Mouse (Mus musculus) stomach, embryonic 16.5 days (tissue): ENCODE data around the gene Rnf215. TPM values are rescaled to one million over a fixed set of nuclear protein-coding genes. Genes with fewer than 3 reads are reported as not detected.
A peak's percentile ranks its signal among the peaks of the same experiment; 100 is the strongest.
"Not testable (repeated sequence)": the region's sequence is repeated elsewhere in the genome, so short reads cannot be mapped to it uniquely, and the experiment has no call there.

Source experiments
- ATAC-seq: fragments of 200-750 bp; cut with Nextera tagmentation; 2 replicates; pipeline ENCODE4 v1.8.0; 2017; ENCODE audit warnings: moderate number of reproducible peaks, moderate TSS enrichment; ENCODE audit not compliant: insufficient read depth, low FRiP score
- H3K27ac ChIP-seq: fragments of 300-500 bp; sonication (generic); 2 replicates; pipeline ENCODE4 v1.5.1; 2014; ENCODE audit warnings: low read length
- H3K27me3 ChIP-seq: fragments of 300-500 bp; sonication (generic); 2 replicates; pipeline ENCODE4 v1.6.1; 2014; ENCODE audit warnings: low read length, control low read depth, mixed read lengths; ENCODE audit not compliant: control insufficient read depth, insufficient read depth
- H3K36me3 ChIP-seq: fragments of 300-500 bp; sonication (generic); 2 replicates; pipeline ENCODE4 v1.6.1; 2014; ENCODE audit warnings: low read length; ENCODE audit not compliant: control insufficient read depth, insufficient read depth
- H3K4me1 ChIP-seq: fragments of 300-500 bp; sonication (generic); 2 replicates; pipeline ENCODE4 v1.6.1; 2014; ENCODE audit warnings: low read length, control low read depth, mixed read lengths; ENCODE audit not compliant: control insufficient read depth, insufficient read depth
- H3K4me2 ChIP-seq: fragments of 300-500 bp; sonication (generic); 2 replicates; pipeline ENCODE4 v1.6.1; 2014; ENCODE audit warnings: low read depth, low read length, mixed read lengths
- H3K4me3 ChIP-seq: fragments of 300-500 bp; sonication (generic); replicated peaks from 2 replicates; pipeline ENCODE4 v1.5.1; 2014; ENCODE audit warnings: mild to moderate bottlenecking, low read length
- H3K9ac ChIP-seq: fragments of 300-500 bp; sonication (generic); 2 replicates; pipeline ENCODE4 v1.6.1; 2014; ENCODE audit warnings: low read length
- H3K9me3 ChIP-seq: fragments of 300-500 bp; sonication (generic); replicated peaks from 2 replicates; pipeline ENCODE4 v1.6.1; 2016; ENCODE audit warnings: low read length, control low read depth; ENCODE audit not compliant: control insufficient read depth
- WGBS: fragments of 180-500 bp; shearing (Covaris S2); extraction: QIAGEN DNeasy Blood & Tissue Kit; methylation state at CpG from one replicate; pipeline ENCODE4 v1.1.7; 2014; 5-methylcytosine and 5-hydroxymethylcytosine counted together
- polyA plus RNA-seq: library from polyadenylated mRNA; unstranded; fragments of >200 nt; fragmentation: Nextera tagmentation; extraction: Ambion mirVana; gene quantifications from 2 replicates; pipeline ENCODE4 v1.2.1, GENCODE M21; 2015

The Rnf215 gene
- polyA plus RNA-seq, 1 experiment from 2014 or later, result 21.7 TPM

DNA sequence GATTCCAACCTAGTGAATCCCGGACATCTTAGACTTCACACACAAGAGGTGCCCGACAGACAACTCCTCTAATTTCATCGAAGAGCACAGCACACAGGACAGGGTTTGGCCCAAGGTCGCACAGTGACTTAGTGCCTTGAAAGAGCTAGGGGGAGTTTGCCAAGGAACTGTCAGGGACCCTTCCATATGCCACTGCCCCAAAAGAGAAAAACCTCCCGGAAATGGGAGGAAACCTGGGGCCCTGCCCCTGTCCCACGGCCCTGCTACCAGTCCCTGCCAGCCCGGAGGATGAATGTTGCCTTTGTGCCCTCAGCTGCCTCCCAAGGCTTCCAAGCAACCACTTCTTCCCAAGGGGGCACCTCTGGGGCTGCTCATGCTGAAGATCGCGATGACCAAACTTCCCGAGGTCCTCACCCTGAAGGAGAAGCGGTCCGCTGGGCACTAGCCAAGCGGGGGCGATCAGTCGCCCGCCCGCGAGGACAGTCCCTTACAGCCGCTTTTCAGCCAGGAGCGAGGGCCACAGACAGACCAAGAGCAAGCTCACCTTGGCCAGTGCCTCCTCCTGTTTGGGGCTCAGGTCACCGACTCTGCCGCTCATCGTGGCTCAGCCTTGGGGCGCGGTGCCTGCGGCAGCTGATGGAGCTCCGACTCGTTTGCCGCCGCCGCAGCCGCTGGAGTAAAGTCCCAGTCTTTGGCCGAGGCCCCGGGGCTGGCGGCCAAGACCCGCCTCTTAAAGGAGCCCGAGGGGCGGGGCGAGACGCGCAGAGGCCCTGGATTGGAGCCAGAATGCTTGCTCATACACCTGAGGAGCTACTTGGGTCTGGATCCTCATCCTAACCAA is 16.7 kb upstream of the Rnf215 start:
- WGBS, result 2% methylated on average over 41 of the region's 41 CpGs
- Histone ChIP-seq H3K9ac (peak overlapping the region; percentile 66), H3K27me3 (peaks cover 13% of the 10 kb centered on the region; the same call in 1 of the 2 replicates), H3K4me3 (peak overlapping the region; percentile 51), H3K4me2 (peak overlapping the region; percentile 92), H3K9me3 (no peaks in the 10 kb centered on the region), H3K27ac (no peak overlapping the region), H3K4me1 (0 out of 2 replicates have a peak, but pooled peaks cover 10% of the 10 kb centered on the region), H3K36me3 (no peaks in the 10 kb centered on the region)
- ATAC-seq, result peak; percentile 69

DNA sequence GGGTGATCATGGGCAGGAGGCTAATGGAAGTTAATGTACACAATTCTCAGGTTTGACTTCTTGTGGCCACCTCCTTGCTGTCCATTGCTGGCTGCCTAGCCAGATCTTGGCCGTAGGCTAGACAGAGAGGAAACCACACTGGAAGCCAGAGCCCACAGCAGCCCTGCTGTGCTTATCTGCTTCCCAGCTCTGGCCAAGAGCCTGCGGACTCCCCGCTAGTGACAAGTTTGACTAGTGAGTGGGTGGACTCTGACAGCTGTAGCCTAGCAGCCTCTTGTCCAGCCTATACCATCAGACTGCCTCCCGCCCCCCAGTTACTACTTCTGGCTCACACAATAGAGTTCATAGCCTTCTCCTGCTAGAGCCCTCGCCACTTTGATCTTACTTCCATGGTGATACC is 15.4 kb upstream of the Rnf215 start:
- Histone ChIP-seq H3K36me3 (no peaks in the 10 kb centered on the region), H3K4me2 (no peak overlapping the region), H3K4me1 (0 out of 2 replicates have a peak, but pooled peaks cover 10% of the 10 kb centered on the region), H3K9me3 (no peaks in the 10 kb centered on the region), H3K27me3 (peaks cover 13% of the 10 kb centered on the region; the same call in 1 of the 2 replicates), H3K4me3 (no peak overlapping the region), H3K27ac (no peak overlapping the region), H3K9ac (no peak overlapping the region)
- 66% methylated on average over 5 of the region's 5 CpGs for WGBS
- no peak for ATAC-seq

DNA sequence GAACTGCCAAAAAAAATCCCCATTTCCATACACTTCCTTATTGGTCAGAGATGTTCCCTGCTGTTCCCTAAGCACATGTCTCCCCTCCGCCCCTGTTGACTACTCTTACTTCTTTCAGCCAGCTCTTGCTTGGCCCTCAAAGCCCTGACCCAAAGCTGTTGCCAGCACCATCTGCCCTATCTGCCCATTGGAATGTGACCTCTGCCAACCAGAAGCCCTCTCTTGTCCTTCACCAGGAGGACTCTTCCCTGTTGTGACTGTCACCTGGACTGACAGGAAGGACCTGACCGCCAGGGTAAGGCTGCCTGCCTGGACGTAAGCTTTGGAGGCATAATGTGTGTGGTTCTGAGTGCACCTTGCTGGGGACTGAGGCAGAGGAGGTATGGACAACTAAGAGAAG is 13.3 kb upstream of the Rnf215 start:
- WGBS, result 75% methylated on average over 3 of the region's 3 CpGs
- H3K4me2 ChIP-seq, result no peak overlapping the region
- H3K9ac ChIP-seq, result no peak overlapping the region

DNA sequence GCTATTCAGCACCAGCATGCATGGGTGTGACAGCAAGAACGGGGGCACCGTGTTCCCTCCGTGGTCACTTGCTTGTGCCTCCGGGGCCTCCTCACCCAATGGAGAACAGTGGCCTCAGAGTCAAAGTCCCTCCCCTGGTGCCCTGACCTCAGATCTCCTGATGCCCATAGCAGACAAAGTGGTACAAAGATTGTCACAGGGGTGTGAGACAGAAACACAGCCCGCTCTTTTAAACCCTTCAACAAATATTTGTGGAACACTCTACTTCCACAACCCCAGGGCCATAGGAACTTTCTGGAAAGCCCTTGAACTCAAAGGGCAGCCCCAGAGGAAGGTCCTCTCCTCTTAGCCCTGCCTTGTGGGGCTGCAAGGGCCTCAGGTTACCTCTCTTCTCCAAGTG is 12.8 kb upstream of the Rnf215 start:
- Histone ChIP-seq H3K27ac (no peak overlapping the region), H3K27me3 (peaks cover 13% of the 10 kb centered on the region; the same call in 1 of the 2 replicates), H3K4me3 (no peak overlapping the region), H3K36me3 (no peaks in the 10 kb centered on the region), H3K4me1 (0 out of 2 replicates have a peak, but pooled peaks cover 10% of the 10 kb centered on the region), H3K9ac (no peak overlapping the region), H3K9me3 (peaks cover 9% of the 10 kb centered on the region; the same call in 1 of the 2 replicates), H3K4me2 (no peak overlapping the region)
- WGBS, result 63% methylated on average over 5 of the region's 5 CpGs
- no peak for ATAC-seq

More for the DNA sequence above, 13.3 kb upstream of the Rnf215 start:
- no peak overlapping the region for H3K27ac ChIP-seq
- no peak for ATAC-seq
- H3K4me1 ChIP-seq, result 0 out of 2 replicates have a peak, but pooled peaks cover 10% of the 10 kb centered on the region
- H3K27me3 ChIP-seq, result peaks cover 13% of the 10 kb centered on the region; the same call in 1 of the 2 replicates
- no peak overlapping the region for H3K4me3 ChIP-seq
- no peaks in the 10 kb centered on the region for H3K36me3 ChIP-seq
- H3K9me3 ChIP-seq, result peaks cover 7% of the 10 kb centered on the region; the same call in 1 of the 2 replicates

DNA sequence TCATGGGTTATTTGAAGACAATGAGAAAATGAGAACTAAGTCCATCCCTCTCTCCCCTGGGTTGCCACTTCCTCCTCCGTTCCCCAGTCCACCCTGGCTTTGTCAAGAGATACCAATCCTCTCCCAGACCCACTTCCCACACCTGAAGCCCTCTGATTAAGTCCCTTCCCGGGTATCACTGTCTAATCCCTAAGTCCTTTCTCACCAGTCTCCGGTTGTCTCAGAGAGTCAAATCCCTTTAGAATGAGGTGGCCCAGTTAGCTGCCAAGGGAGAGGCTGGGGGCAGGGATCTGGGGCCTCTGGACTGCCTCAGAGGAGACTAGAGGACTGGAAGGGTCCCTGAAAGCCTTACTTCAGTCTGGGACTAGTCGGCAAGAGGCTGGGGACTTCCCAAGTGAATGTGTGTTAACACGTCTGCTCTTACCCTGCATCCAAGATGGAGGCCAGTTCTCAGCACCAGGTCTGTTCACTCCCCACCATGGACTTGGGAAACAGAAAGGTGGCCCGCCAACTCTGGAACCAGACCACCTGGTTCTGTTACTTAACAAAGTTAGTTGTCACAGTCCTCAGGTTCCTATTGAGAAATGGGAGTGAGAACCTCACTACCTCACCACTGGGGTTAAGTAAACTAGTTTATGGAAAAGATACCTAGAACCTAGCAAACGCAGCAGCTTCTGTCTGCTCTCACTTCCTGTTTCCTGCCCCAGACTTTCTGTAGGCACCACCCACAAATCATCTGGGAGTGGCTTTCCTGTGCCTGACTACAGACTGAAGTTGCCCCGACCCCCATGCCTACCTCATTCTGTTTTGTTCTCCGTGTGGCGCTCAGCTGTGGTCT is 12.0 kb upstream of the Rnf215 start, which contains the start of gene Sec14l2:
Gene Sec14l2, minus strand, starts transcription at position 674 of the 838 bp plus-strand sequence.
- ATAC-seq, result no peak
- no peak within 1 kb of the TSS for H3K4me3 ChIP-seq
- H3K4me1 ChIP-seq, result 0 out of 2 replicates have a peak, but pooled peaks cover 4% of the 10 kb centered on the region
- no peak within 1 kb of the TSS for H3K4me2 ChIP-seq
- no peak within 1 kb of the TSS for H3K27ac ChIP-seq
- H3K9ac ChIP-seq, result no peak within 1 kb of the TSS
- H3K27me3 ChIP-seq, result peaks cover 13% of the 10 kb centered on the region; the same call in 1 of the 2 replicates
- H3K36me3 ChIP-seq, result no peaks in the 10 kb centered on the region
- H3K9me3 ChIP-seq, result peaks cover 9% of the 10 kb centered on the region; the same call in 1 of the 2 replicates
- WGBS, result 72% methylated on average over 10 of the region's 10 CpGs

DNA sequence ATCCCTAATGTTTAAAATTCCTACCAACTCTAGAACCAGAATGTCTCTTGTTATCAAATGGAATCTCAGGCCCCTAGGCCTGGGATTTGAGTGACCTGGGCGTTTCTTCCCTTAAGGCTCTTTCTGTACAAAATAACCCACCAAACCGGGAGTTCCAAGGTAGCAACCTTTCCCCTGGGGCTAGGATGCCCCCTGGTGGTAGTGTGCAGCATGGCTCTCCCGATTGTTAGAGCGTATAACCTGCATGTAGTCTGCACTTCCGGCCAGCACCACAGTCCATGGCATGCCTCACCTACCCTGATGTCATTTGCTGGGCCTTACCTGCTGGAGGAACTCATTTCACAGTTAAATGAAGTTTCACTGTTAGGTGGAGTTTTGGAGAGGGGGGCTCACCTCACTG is 11.1 kb upstream of the Rnf215 start:
- ATAC-seq, result no peak
- H3K4me3 ChIP-seq, result no peak overlapping the region
- no peaks in the 10 kb centered on the region for H3K36me3 ChIP-seq
- peaks cover 9% of the 10 kb centered on the region; the same call in 1 of the 2 replicates for H3K9me3 ChIP-seq
- H3K4me2 ChIP-seq, result no peak overlapping the region
- WGBS, result 65% methylated on average over 5 of the region's 5 CpGs
- H3K9ac ChIP-seq, result no peak overlapping the region
- H3K27ac ChIP-seq, result no peak overlapping the region
- no peaks in the 10 kb centered on the region for H3K4me1 ChIP-seq
- H3K27me3 ChIP-seq, result peaks cover 10% of the 10 kb centered on the region; the same call in 1 of the 2 replicates

DNA sequence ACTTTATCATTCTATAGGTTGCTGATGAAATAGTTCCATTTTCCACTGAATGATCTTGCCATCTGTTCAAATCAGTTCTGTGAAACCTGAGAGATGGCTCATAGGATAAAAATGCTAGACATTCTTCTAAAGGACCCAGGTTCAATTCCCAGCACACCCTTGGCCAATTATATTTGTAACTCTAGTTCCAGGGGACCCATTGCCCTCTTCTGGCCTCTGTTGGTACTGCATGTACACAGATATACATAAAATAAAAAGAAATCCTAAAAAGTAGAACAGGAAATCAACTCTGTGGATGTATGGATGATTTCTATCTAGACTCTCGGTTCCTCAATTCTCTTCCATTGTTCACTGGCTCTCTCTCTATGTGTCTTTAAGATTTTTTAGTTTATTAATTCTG is 7.9 kb upstream of the Rnf215 start:
- 81% methylated on average over 1 of the region's 1 CpGs for WGBS
- H3K27me3 ChIP-seq, result no peaks in the 10 kb centered on the region
- H3K9me3 ChIP-seq, result peaks cover 9% of the 10 kb centered on the region; the same call in 1 of the 2 replicates
- no peak overlapping the region for H3K4me2 ChIP-seq
- H3K36me3 ChIP-seq, result no peaks in the 10 kb centered on the region
- no peak overlapping the region for H3K9ac ChIP-seq
- H3K27ac ChIP-seq, result no peak overlapping the region
- H3K4me1 ChIP-seq, result no peaks in the 10 kb centered on the region
- H3K4me3 ChIP-seq, result no peak overlapping the region
- ATAC-seq, result no peak

DNA sequence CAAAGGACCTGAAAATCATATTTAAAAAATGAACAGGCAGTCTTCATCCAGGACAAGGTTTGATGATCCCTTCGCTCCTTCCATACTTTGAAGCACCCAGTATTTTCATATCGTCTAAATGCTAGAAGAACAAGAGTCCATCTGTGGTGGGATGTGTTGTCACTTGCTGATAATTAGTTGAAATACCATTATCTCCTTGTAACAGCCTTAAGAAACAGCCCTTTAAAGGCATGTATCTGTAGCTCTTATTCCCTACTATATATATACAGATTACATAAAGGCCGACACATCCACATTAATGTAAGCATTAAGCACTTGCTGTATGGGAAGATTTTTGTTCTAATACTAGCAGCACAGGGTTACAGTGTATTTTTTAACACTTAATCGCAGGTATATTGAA is 6.5 kb upstream of the Rnf215 start:
- not testable (repeated sequence) for H3K36me3 ChIP-seq, H3K4me1 ChIP-seq
- WGBS, result 85% methylated on average over 4 of the region's 4 CpGs

More for the DNA sequence above, 6.5 kb upstream of the Rnf215 start:
- not testable (repeated sequence) for ATAC-seq, H3K27me3 ChIP-seq, H3K27ac ChIP-seq, H3K9ac ChIP-seq, H3K4me2 ChIP-seq, H3K9me3 ChIP-seq, H3K4me3 ChIP-seq
